8 mouse cellular contexts compared by ENCODE assay signal in genomic region chr13:24318618-24319017, GRCm38 (mm10). TPM values are rescaled to one million over a fixed set of nuclear protein-coding genes. Genes with fewer than 3 reads are reported as not detected.
A peak's percentile ranks its signal among the peaks of the same experiment; 100 is the strongest.
DNase-seq lines count a peak whose midpoint lies in the region; ATAC-seq lines count a peak whose summit lies in the region.

No protein-coding gene starts in this region.

- no peak overlapping the region for H3K4me3 ChIP-seq in forebrain, embryonic 14.5 days (ENCODE audit: low read depth, low read length)
- no peak overlapping the region for H3K4me3 ChIP-seq in forebrain, embryonic 10.5 days
- no peak overlapping the region for H3K4me3 ChIP-seq in midbrain, embryonic 15.5 days
- H3K4me3 ChIP-seq in midbrain, embryonic 13.5 days (replicated peaks): no peak overlapping the region

- no peaks in the 10 kb centered on the region for H3K9me3 ChIP-seq in forebrain, embryonic 14.5 days (replicated peaks; ENCODE audit: control insufficient read depth, low read length)
- no peaks in the 10 kb centered on the region for H3K9me3 ChIP-seq in forebrain, embryonic 10.5 days
- no peaks in the 10 kb centered on the region for H3K9me3 ChIP-seq in midbrain, embryonic 15.5 days
- no peaks in the 10 kb centered on the region for H3K9me3 ChIP-seq in midbrain, embryonic 13.5 days

- H3K27ac ChIP-seq in forebrain, embryonic 14.5 days (ENCODE audit: low read depth, low read length): no peak overlapping the region
- H3K27ac ChIP-seq in forebrain, embryonic 10.5 days: no peak overlapping the region
- H3K27ac ChIP-seq in midbrain, embryonic 15.5 days: no peak overlapping the region
- no peak overlapping the region for H3K27ac ChIP-seq in midbrain, embryonic 13.5 days

- no peaks in the 10 kb centered on the region for H3K36me3 ChIP-seq in forebrain, embryonic 14.5 days (ENCODE audit: control insufficient read depth, insufficient read depth, low read length)
- no peaks in the 10 kb centered on the region for H3K36me3 ChIP-seq in forebrain, embryonic 10.5 days (replicated peaks)
- H3K36me3 ChIP-seq in midbrain, embryonic 15.5 days (replicated peaks): no peaks in the 10 kb centered on the region
- H3K36me3 ChIP-seq in midbrain, embryonic 13.5 days: no peaks in the 10 kb centered on the region

- no peaks in the 10 kb centered on the region for H3K4me1 ChIP-seq in forebrain, embryonic 14.5 days (ENCODE audit: control insufficient read depth, insufficient read depth, low read length)
- H3K4me1 ChIP-seq in forebrain, embryonic 10.5 days: no peaks in the 10 kb centered on the region
- H3K4me1 ChIP-seq in midbrain, embryonic 15.5 days: no peaks in the 10 kb centered on the region
- H3K4me1 ChIP-seq in midbrain, embryonic 13.5 days (replicated peaks): no peaks in the 10 kb centered on the region

- no peak overlapping the region for H3K4me2 ChIP-seq in forebrain, embryonic 14.5 days (ENCODE audit: low read length)
- H3K4me2 ChIP-seq in midbrain, embryonic 15.5 days: no peak overlapping the region
- H3K4me2 ChIP-seq in midbrain, embryonic 13.5 days (replicated peaks): no peak overlapping the region

- H3K9ac ChIP-seq in forebrain, embryonic 14.5 days (ENCODE audit: low read length): no peak overlapping the region
- H3K9ac ChIP-seq in midbrain, embryonic 15.5 days: no peak overlapping the region
- H3K9ac ChIP-seq in midbrain, embryonic 13.5 days (replicated peaks): no peak overlapping the region

- no peak for ATAC-seq in forebrain, embryonic 14.5 days
- 0 out of 2 replicates have a peak, but pooled peaks have one; percentile 70 for ATAC-seq in midbrain, embryonic 15.5 days (replicated peaks)
- ATAC-seq in midbrain, embryonic 13.5 days: no peak

- no peaks in the 10 kb centered on the region for H3K27me3 ChIP-seq in forebrain, embryonic 14.5 days (replicated peaks; ENCODE audit: control insufficient read depth, insufficient read depth, low read length)
- H3K27me3 ChIP-seq in forebrain, embryonic 10.5 days (ENCODE audit: poor library complexity, severe bottlenecking): no peaks in the 10 kb centered on the region
- H3K27me3 ChIP-seq in midbrain, embryonic 15.5 days (replicated peaks): no peaks in the 10 kb centered on the region
- no peaks in the 10 kb centered on the region for H3K27me3 ChIP-seq in midbrain, embryonic 13.5 days

- intact Hi-C loops in left cerebral cortex, postnatal 14 days (cut with DNase I): loop anchor here (2.0 kb wide), 1 partner anchor 522 kb away; no protein-coding TSS in a partner anchor
- intact Hi-C loops in gastrocnemius, postnatal 14 days (cut with DNase I; ENCODE audit: low total_unique reads): no loop called here

- 37% methylated on average over 4 of the region's 4 CpGs for WGBS in forebrain, embryonic 14.5 days
- WGBS in forebrain, embryonic 10.5 days: 28% methylated on average over 4 of the region's 4 CpGs
- 19% methylated on average over 4 of the region's 4 CpGs for WGBS in midbrain, embryonic 15.5 days
- 33% methylated on average over 4 of the region's 4 CpGs for WGBS in midbrain, embryonic 13.5 days

- DNase-seq in forebrain, embryonic 14.5 days (ENCODE audit: low spot score): peak; percentile 71
- DNase-seq in forebrain, embryonic 10.5 days (ENCODE audit: extremely low spot score, low spot score): no peak
- DNase-seq in embryo, embryonic 10.5 days (ENCODE audit: low spot score): peak; percentile 64
- peak; percentile 24 to 61 for DNase-seq in left cerebral cortex, postnatal 14 days (ENCODE audit: low spot score in 2 of 2)
- DNase-seq in right cerebral cortex, postnatal 25 days: peak; percentile 23
- no peak for DNase-seq in gastrocnemius, postnatal 14 days

RNA-seq across cellular contexts. Expression of gene Cmah, which starts 8.6 kb away (rescaled TPM):
- 0.20 and 0.23 TPM in 2 replicates for polyA plus RNA-seq in forebrain, embryonic 14.5 days (2014; fragmentation: Nextera tagmentation; extraction: Ambion mirVana)
- 0.20 and 0.67 TPM in 2 replicates for polyA plus RNA-seq in forebrain, embryonic 10.5 days (2016; fragmentation: Nextera tagmentation; extraction: Ambion mirVana)
- 0.05 and 0.18 TPM in 2 replicates for polyA plus RNA-seq in midbrain, embryonic 15.5 days (2015; fragmentation: Nextera tagmentation; extraction: Ambion mirVana)
- 0.14 and 0.23 TPM in 2 replicates for polyA plus RNA-seq in midbrain, embryonic 13.5 days (2015; fragmentation: Nextera tagmentation; extraction: Ambion mirVana)
- under 1 TPM; 0.20 to 0.44 TPM for total RNA-seq in left cerebral cortex, postnatal 14 days (2021)
- 1 to 10 TPM; 1.4 to 3.0 TPM for total RNA-seq in gastrocnemius, postnatal 14 days (2021)

RNA-seq across cellular contexts. Expression of gene Carmil1, which starts 38.0 kb away (rescaled TPM):
- 14.5 and 24.8 TPM in 2 replicates for polyA plus RNA-seq in forebrain, embryonic 14.5 days (2014; fragmentation: Nextera tagmentation; extraction: Ambion mirVana)
- polyA plus RNA-seq in forebrain, embryonic 10.5 days (2016; fragmentation: Nextera tagmentation; extraction: Ambion mirVana): 20.7 and 21.6 TPM in 2 replicates
- polyA plus RNA-seq in midbrain, embryonic 15.5 days (2015; fragmentation: Nextera tagmentation; extraction: Ambion mirVana): 33.4 and 41.3 TPM in 2 replicates
- polyA plus RNA-seq in midbrain, embryonic 13.5 days (2015; fragmentation: Nextera tagmentation; extraction: Ambion mirVana): 21.8 and 22.1 TPM in 2 replicates
- 10 to 100 TPM; 44.2 to 46.3 TPM for total RNA-seq in left cerebral cortex, postnatal 14 days (2021)
- 1 to 10 TPM; 2.9 to 3.8 TPM for total RNA-seq in gastrocnemius, postnatal 14 days (2021)

Comparison
In these comparisons a context has a peak if more than half of its experiments do, and no peak if none do; other contexts are left out.
1. DNase-seq: peak in forebrain, embryonic 14.5 days (single experiment), embryo, embryonic 10.5 days (single experiment), left cerebral cortex, postnatal 14 days (2 of 2) and right cerebral cortex, postnatal 25 days (single experiment); none in forebrain, embryonic 10.5 days (single experiment) and gastrocnemius, postnatal 14 days (single experiment).